Mouse (Mus musculus): ENCODE results near the gene Vmn1r128. TPM values are rescaled to one million over a fixed set of nuclear protein-coding genes. Genes with fewer than 3 reads are reported as not detected.
"Not testable (repeated sequence)": the region's sequence is repeated elsewhere in the genome, so short reads cannot be mapped to it uniquely, and the experiment has no call there.

Gene Vmn1r128
- not detected for total RNA-seq (2021)

DNA sequence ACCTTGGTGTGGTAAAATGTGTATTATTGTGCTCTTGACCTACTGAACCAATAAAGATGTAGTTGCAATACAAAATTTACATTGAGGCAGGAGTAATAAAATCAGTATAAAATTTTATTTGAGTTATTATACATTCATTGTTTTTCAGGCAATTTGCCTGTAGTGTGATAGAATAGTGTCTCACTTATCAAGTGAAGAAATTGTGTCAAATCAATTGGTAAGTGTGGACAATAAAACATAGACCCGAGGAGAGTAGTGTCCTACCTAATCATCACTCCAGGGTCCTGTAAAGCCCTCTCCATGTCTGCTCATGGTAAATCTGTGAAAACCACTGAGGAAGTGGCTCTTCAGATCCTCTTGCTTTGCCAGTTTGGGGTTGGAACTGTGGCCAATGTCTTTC lies at the start of gene Vmn1r128:
Vmn1r128 (plus strand) TSS at position 301 of the 400 bp plus-strand sequence.
- not testable (repeated sequence) for DNase-seq

DNA sequence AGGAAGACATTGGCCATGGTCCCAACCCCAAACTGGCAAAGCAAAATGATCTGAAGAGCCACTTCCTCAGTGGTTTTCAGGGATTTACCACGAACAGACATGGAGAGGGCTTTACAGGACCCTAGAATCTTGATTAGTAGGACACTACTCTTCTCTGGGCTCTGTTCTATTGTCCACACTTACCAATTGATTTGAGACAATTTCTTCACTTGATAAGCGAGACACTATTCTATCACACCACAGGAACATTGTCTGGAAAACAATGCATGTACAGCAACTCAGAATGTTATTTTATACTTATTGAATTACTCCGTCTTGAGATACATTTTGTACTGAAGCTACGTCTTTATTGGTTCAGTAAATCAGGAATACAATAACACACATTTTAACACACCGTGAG lies 47.8 kb upstream of the Vmn1r128 start, which contains the start of gene Vmn1r126:
Vmn1r126 (minus strand) TSS at position 101 of the 400 bp plus-strand sequence.
- DNase-seq: not testable (repeated sequence)

GRCm38 (mm10) chr7:21319761-21320160 lies 29.4 kb upstream of the Vmn1r128 start, which contains the start of gene Vmn1r127:
Gene Vmn1r127 (minus strand): TSS chr7:21319861.
- not testable (repeated sequence) for DNase-seq

DNA sequence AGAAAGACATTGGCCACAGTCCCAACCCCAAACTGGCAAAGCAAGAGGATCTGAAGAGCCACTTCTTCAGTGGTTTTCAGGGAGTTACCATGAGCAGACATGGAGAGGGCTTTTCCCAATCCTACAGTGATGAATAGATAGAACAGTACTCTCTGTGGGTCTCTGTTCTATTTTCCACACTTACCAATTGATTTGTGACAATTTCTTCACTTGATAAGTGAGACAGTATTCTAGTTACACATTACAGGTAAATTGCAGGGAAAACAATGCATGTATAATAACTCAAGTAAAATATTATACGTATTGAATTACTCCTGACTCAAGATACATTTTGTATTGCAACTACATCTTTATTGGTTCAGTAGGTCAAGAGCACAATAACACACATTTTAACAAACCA lies 12.0 kb downstream of the Vmn1r128 start, which contains the start of gene Vmn1r129:
Vmn1r129 (minus strand) TSS at position 101 of the 400 bp plus-strand sequence.
- not testable (repeated sequence) for DNase-seq

Other genes with a start within 250 kb of the Vmn1r128 start
- gene Vmn1r122, start 215.2 kb upstream of the Vmn1r128 start, total RNA-seq (2021): not detected
- gene Vmn1r123, start 187.2 kb upstream of the Vmn1r128 start, total RNA-seq (2021): not detected
- gene Gm5157, start 158.9 kb upstream of the Vmn1r128 start, total RNA-seq (2021): not detected
- not detected for gene Vmn1r124, start 88.8 kb upstream of the Vmn1r128 start, total RNA-seq (2021)
- gene Vmn1r125, start 77.2 kb upstream of the Vmn1r128 start, total RNA-seq (2021): not detected
- not detected for gene Vmn1r126, start 47.9 kb upstream of the Vmn1r128 start, total RNA-seq (2021)
- not detected for gene Vmn1r127, start 29.5 kb upstream of the Vmn1r128 start, total RNA-seq (2021)
- not detected for gene Vmn1r129, start 11.9 kb downstream of the Vmn1r128 start, total RNA-seq (2021)
- gene Gm6882, start 83.4 kb downstream of the Vmn1r128 start, total RNA-seq (2021): not detected
- not detected for gene Vmn1r130, start 162.4 kb downstream of the Vmn1r128 start, total RNA-seq (2021)
- gene Vmn1r131, start 196.7 kb downstream of the Vmn1r128 start, total RNA-seq (2021): not detected

All from heart, postnatal 4 days (tissue).